Mouse (Mus musculus): ENCODE data around the gene Stub1. TPM values are rescaled to one million over a fixed set of nuclear protein-coding genes. Genes with fewer than 3 reads are reported as not detected.

Gene Stub1
- total and polyA plus RNA-seq, 3 experiments, result 74.0 to 99.7 TPM; not detected in 1

GRCm38 (mm10) chr17:25796951-25797369, 36.2 kb downstream of the Stub1 start, which contains the start of gene Metrn:
TSS of gene Metrn (minus strand) at chr17:25797136.
- peak within 1 kb of the TSS; percentile 73 for H3K9ac ChIP-seq (ENCODE audit: control insufficient read depth, low read depth, low read length, poor library complexity, severe bottlenecking)
- H3K27me3 ChIP-seq (ENCODE audit: control insufficient read depth in 1 of 2, insufficient read depth in 2 of 2, low read length in 2 of 2), result no peaks in the 10 kb centered on the region
- no peak for TF ChIP-seq ETS1 (IDR thresholded peaks at IDR 0.05; ENCODE audit: low read depth, low read length)
- TF ChIP-seq BHLHE40 (IDR thresholded peaks at IDR 0.05; ENCODE audit: borderline replicate concordance, low read depth, low read length), result no peak
- no peak for TF ChIP-seq UBTF (IDR thresholded peaks at IDR 0.05; ENCODE audit: borderline replicate concordance, insufficient read depth, low read depth, low read length)
- no peak for TF ChIP-seq E2F4 (IDR thresholded peaks at IDR 0.05; ENCODE audit: borderline replicate concordance, low read depth, low read length)
- TF ChIP-seq MAFK (IDR thresholded peaks at IDR 0.05; ENCODE audit: borderline replicate concordance, low read depth, low read length), result no peak
- no peak for TF ChIP-seq CTCF (IDR thresholded peaks at IDR 0.05 in 2 of 3, conservative IDR thresholded peaks at IDR 0.05 in 1 of 3; ENCODE audit: control insufficient read depth in 1 of 3, insufficient read depth in 1 of 3, low read depth in 2 of 3, low read length in 3 of 3, poor library complexity in 1 of 3, severe bottlenecking in 1 of 3)
- peak; percentile 39; the same call in 1 of the 2 replicates for TF ChIP-seq HCFC1 (IDR thresholded peaks at IDR 0.05; ENCODE audit: low read depth, low read length)
- no peak for TF ChIP-seq CHD2 (IDR thresholded peaks at IDR 0.05; ENCODE audit: low read length)
- TF ChIP-seq NELFE (IDR thresholded peaks at IDR 0.05; ENCODE audit: low read depth, low read length), result peak; percentile 85
- no peak for TF ChIP-seq ZNF384 (IDR thresholded peaks at IDR 0.05; ENCODE audit: low read depth, low read length)
- no peak for TF ChIP-seq EP300 (IDR thresholded peaks at IDR 0.05; ENCODE audit: low read depth in 1 of 2, low read length in 2 of 2)
- TF ChIP-seq MXI1 (IDR thresholded peaks at IDR 0.05; ENCODE audit: low read depth, low read length), result peak; percentile 17; the same call in 1 of the 2 replicates
- TF ChIP-seq TBP (IDR thresholded peaks at IDR 0.05; ENCODE audit: low read depth, low read length), result peak; percentile 64; the same call in 1 of the 2 replicates
- TF ChIP-seq KAT2A (conservative IDR thresholded peaks at IDR 0.05; ENCODE audit: low read depth, low read length), result no peak
- TF ChIP-seq USF1 (IDR thresholded peaks at IDR 0.05; ENCODE audit: low read depth, low read length), result no peak
- TF ChIP-seq RCOR1 (IDR thresholded peaks at IDR 0.05; ENCODE audit: low read depth, low read length), result no peak
- peak; percentile 12; the same call in 1 of the 2 replicates for TF ChIP-seq SIN3A (IDR thresholded peaks at IDR 0.05; ENCODE audit: low read length)
- TF ChIP-seq POLR2A (IDR thresholded peaks at IDR 0.05; ENCODE audit: control insufficient read depth in 1 of 2, insufficient read depth in 1 of 2, low read depth in 1 of 2, low read length in 2 of 2, poor library complexity in 1 of 2), result peak; percentile 82 to 92
- TF ChIP-seq MYB (IDR thresholded peaks at IDR 0.05; ENCODE audit: low read depth, low read length), result no peak
- no peak for TF ChIP-seq ZKSCAN1 (IDR thresholded peaks at IDR 0.05; ENCODE audit: low read depth, low read length)
- peak; percentile 56; the same call in 1 of the 2 replicates for TF ChIP-seq POLR2AphosphoS2 (IDR thresholded peaks at IDR 0.05; ENCODE audit: low read length)
- no peak for TF ChIP-seq TAL1 (IDR thresholded peaks at IDR 0.05; ENCODE audit: low read length)
- TF ChIP-seq GABPA (IDR thresholded peaks at IDR 0.05; ENCODE audit: low read depth, low read length), result no peak
- no peak for TF ChIP-seq USF2 (IDR thresholded peaks at IDR 0.05; ENCODE audit: borderline replicate concordance in 1 of 2, insufficient read depth in 1 of 2, low read depth in 1 of 2, low read length in 2 of 2)
- no peak for TF ChIP-seq JUND (IDR thresholded peaks at IDR 0.05; ENCODE audit: low read depth, low read length)
- peak; percentile 56; the same call in 1 of the 2 replicates for TF ChIP-seq POLR2AphosphoS5 (IDR thresholded peaks at IDR 0.05; ENCODE audit: borderline replicate concordance, low read depth, low read length)
- peak; percentile 71; the same call in 1 of the 2 replicates for TF ChIP-seq ZMIZ1 (IDR thresholded peaks at IDR 0.05; ENCODE audit: low read depth, low read length)
- no peak for TF ChIP-seq CHD1 (IDR thresholded peaks at IDR 0.05; ENCODE audit: low read depth, low read length)
- no peaks in the 10 kb centered on the region for H3K9me3 ChIP-seq (replicated peaks; ENCODE audit: insufficient read depth, low read length)
- peaks cover 0 to 4% of the 10 kb centered on the region in 2 experiments; a peak in 1 of 4 replicates for H3K36me3 ChIP-seq (ENCODE audit: control insufficient read depth in 1 of 2, insufficient read depth in 2 of 2, low read length in 2 of 2)
- H3K27ac ChIP-seq (ENCODE audit: control insufficient read depth, low read depth, low read length), result peak within 1 kb of the TSS; percentile 64
- peak; percentile 96 for DNase-seq (ENCODE audit: low read depth, low spot score)
- peak within 1 kb of the TSS; percentile 69 to 95 for H3K4me3 ChIP-seq (ENCODE audit: control insufficient read depth in 1 of 2, insufficient read depth in 1 of 2, low read depth in 2 of 2, low read length in 2 of 2)
- H3K79me2 ChIP-seq (ENCODE audit: control insufficient read depth, insufficient read depth, low read length, poor library complexity), result peaks cover 17% of the 10 kb centered on the region
- peaks cover 0 to 24% of the 10 kb centered on the region in 2 experiments; a peak in 1 of 4 replicates for H3K4me1 ChIP-seq (ENCODE audit: control insufficient read depth in 1 of 2, insufficient read depth in 2 of 2, low read length in 2 of 2)
